Mouse (Mus musculus) T-cell, adult 2 months (primary cell): ENCODE data around the gene Malrd1.
"Not testable (repeated sequence)": the region's sequence is repeated elsewhere in the genome, so short reads cannot be mapped to it uniquely, and the experiment has no call there.

Experiments used
- DNase-seq: peaks from one replicate; pipeline ENCODE4 v3.0.0; 2022; ENCODE audit warnings: low spot score

The Malrd1 gene

GRCm38 (mm10) chr2:15526241-15526924 lies at the start of gene Malrd1:
Gene Malrd1, plus strand, starts transcription at chr2:15526479.
- DNase-seq = no peak

DNA sequence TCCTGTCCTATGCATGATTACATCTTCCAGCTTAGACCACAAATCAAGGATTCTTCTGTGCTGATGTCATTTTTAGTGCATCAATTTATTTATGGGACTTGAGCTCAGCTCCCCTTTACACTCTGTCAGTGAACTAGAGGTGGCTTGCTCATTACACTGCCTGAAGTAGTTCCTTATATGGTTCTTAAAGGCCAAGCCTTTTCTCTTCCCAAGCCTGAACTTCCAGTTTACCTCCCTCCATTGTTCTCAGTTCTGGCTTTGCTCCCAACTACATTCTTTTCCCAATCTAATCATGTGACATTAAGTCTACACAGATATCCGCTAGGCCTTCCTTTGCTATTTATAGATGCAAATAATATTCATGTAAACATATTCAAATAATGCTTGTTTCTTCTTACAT lies 12.4 kb downstream of the Malrd1 start:
- no peak for DNase-seq

- no peak for DNase-seq
These were observed 87.2 kb downstream of the Malrd1 start for GRCm38 (mm10) chr2:15613327-15613948.

- DNase-seq = no peak
These were observed 87.7 kb downstream of the Malrd1 start for GRCm38 (mm10) chr2:15614026-15614425.

DNA sequence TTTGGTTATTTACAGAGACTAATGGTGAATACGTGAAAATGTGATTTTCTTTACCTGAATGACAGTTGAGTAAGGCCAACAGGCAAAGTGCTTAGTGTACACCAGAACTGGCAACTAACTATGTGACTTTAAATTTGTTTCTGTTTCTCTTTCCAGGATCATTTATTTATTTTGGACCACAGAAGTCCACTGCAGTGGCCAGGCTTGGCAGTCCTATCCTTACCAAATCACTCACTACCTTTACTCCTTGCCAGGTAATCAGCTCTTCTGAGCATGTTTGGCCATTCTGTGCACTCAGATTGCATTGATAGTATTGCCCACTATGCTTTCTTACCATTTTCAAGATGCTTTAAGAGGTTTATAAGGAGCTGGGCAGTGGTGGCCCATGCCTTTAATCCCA lies 109.5 kb downstream of the Malrd1 start:
- DNase-seq = no peak

DNA sequence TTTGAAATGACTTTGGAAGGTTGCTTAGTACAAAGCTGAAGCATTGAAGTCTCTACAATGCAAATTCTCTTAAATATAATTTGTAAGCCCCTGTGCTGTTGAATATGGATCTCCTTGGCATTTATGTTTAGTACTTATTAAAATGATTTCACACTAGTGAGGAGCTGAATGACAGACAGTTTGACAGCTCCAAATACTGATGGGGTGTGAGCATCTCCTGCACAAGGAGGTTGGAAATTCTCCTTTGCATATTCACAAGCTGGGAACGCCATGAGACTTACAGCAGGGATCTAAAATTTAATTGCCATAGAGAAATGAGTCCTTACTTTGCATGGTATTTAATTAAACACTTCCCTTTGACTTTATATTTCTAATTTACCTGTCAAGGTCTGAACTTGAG lies 117.6 kb downstream of the Malrd1 start:
- no peak for DNase-seq

DNA sequence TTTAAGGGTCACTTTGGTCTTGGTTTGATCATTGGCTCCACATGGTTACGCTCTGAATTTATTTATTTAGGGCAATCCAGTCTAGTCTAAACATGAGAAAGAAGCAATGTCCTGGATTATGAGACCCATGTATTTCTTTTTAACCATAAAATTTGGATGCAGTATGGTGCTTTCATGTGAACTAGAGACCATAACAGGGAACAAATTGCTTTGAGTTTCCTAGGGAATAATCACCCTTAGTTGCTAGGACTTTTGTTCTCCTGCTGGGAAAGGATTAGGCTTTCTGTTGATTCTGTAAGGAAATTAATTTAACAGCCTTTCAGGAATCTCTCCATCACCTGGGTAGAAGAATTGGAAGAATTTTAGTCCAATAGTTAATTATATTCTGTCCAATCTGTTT lies 130.1 kb downstream of the Malrd1 start:
- no peak for DNase-seq

DNA sequence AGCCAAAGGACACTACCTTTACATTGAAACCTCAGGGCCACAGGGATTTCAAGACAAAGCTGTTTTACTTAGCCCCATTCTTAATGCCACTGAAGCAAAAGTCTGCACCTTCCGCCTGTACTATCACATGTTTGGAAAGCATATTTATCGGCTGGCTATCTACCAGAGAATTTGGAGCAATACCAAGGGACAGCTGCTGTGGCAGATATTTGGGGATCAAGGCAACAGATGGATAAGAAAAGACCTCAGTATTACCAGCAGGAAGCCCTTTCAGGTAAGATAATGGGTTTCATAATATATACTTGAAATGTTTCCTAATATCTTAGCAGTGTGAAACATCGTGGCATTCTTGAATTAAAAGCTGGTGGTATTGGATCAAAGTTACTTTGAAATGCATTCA lies 176.7 kb downstream of the Malrd1 start:
- DNase-seq = no peak

DNA sequence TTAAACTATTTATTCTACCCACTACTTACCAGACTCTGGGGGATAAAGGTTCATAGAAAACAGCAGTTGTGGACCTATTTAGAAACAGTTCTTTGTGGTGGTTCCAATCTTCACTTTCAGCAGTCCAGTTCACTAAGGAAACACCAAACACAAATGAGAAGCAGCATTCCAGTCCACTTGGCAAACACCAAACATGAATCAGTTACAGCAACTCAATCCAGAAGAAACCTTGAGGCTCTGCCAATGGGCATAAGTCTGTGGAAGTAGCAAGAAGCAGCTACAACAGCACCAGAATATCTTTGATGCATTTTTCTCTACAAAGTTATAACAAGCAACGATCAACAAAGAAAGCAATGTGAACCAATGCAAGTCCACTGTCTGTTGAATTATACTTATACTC lies 214.7 kb downstream of the Malrd1 start:
- DNase-seq = no peak

DNA sequence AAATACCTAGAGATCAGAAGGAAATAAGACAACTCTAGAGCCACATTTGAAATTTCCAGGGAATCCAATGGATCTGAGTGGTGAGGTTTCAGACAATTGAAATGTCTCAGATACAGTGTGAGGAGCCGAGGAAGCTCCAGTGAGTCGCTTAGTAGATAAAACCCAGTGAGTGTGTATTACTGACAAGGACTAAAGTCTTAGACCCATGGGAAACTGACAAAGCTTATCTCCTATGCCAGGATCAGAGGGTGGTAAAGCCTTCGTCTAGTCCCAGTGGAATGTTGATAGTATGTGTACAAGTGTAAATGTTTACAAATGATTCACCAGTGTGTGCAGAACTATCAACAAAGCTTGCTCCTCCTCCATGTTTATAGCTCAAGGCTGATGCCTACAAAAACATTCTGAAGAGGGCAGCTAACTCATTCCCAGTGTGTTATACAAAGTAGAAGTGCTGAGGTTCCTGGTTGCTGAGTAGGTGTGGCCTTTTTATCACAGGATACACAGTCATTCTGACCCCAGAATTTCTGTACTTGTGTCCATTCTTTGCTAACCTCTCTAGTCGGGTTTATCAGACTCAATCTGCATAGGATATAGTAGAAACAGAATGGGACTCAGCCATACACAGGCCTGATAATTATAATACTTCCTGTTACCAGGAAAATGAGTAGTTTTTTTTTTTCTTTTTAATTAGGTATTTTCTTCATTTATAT lies 218.9 kb downstream of the Malrd1 start:
- DNase-seq = no peak

DNA sequence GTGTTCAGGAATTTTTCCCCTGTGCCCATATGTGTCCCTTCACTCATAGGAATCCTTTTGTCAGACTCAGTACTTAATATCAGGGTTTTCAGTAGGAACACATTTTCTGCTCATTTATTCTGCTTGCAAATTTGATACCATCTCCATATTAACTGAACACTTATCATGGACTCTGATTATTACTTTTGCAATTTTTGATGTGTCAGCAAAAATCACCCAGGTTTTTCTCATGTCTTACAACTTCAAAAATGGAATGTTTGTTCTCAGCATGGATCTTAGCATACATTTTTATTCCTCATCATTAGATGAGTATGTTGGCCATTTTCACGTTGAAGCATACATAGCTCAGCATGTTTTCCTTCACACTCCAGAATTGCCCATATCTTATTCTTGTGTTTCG lies 258.5 kb downstream of the Malrd1 start:
- no peak for DNase-seq

GRCm38 (mm10) chr2:15815724-15816123 lies 289.4 kb downstream of the Malrd1 start:
- DNase-seq = no peak

GRCm38 (mm10) chr2:15869380-15869779 lies 343.1 kb downstream of the Malrd1 start:
- no peak for DNase-seq

DNA sequence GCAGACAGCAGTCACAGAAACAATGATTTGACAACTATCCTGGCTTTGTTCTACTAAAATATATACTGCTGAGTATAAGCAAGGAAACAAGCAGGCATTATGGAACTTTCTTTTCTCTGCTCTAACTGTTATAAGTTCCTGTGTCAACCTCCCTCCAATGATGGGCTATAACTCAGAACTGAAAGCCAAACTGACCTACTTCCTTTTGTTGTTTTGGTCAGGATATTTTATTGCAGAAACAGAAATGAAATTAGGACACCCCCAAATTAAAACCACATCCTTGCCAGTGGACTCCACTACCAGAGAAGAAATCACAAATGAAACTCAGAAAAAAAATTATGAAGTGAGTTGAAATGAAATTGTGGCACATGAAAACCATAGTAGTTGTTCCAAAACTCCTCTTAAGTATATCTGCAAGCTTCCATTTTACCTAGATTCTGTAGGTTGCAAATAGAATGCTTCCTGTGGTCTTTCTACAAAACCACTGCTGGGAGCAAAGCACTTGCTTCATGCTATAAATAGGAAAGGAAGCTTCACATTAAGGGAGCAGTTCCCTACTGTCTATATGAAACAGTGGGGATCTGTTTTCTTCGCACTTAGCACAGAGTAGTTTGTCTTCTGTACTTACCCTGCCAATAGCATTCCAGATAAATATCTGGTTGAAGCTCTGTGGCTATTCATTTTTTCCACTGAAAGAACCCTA lies 367.3 kb downstream of the Malrd1 start:
- no peak for DNase-seq

DNA sequence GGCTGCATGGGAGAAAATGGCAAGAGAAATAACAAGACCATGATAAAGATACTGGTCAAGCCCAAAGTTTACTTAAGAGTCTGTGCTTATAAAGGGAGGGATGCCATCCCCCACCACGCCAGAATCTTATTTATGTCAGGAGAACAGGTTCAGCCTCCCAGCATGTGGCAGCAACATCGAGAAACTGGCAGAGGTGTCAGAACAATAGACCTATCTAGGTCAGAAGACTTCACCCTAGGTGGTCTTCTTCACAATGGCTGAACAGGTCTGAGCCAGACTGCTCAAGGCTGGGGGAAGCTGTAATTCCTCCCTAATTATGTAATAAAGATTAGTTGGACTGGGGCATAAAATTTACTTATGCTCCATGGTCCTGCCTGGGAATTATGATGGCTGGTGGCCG lies 399.2 kb downstream of the Malrd1 start:
- DNase-seq = no peak

DNA sequence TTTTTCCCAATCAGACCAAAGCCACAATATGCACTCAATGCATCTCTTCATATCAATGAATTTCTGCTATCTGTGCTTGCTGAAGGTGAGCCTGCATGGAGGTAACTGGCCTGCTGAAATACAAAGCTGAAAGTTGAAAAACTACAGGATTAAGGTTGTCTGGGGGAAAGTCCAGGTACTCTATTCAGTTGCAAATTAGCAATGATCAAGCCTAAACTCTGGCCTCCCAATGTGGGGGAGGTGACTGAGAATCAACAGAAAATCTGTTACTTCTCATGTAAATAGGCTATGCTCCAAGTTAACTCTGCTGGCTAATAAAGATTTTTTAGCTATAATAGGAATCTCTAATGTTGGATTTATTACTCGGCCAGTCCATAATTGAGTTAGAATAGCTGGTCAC lies 399.8 kb downstream of the Malrd1 start:
- DNase-seq = no peak

DNA sequence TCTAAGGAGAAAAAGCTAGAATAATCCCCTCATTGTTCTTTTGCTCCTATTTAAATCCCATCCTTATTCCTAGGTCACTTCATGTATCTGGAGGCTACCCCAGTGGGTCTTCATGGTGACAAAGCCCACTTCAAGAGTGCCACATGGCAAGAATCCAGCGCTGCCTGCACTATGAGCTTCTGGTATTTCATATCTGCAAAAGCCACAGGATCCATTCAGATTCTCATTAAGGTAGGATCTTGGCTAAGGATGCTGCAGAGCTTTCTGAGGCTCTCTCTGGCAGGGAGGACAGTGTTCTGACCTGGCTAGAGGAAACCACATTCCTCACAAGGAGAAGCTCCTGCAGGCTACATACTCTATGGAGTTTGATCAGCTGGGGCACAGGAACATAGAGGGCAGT lies 405.2 kb downstream of the Malrd1 start:
- DNase-seq = no peak

- DNase-seq = no peak
These were observed 405.6 kb downstream of the Malrd1 start for GRCm38 (mm10) chr2:15931924-15932323.

DNA sequence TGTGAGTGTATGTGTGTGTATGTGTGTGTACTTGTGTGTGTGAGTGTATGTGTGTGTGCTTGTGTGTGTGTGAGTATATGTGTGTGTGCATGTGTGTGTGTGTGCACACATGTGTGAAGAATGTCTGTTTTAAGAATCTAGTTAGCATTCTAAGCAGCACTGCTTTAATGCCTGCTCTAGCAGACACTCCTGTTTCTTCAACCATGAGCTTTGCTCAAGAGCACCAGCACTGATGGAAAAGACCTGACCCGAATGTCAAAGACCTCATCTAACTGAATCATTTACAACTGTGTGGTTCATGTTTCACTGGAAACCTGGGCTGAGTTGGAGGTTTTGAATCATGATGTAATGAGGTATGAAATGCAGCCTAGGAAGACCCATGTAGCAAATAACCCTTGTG lies 406.1 kb downstream of the Malrd1 start:
- no peak for DNase-seq

- DNase-seq = no peak
These were observed 476.6 kb downstream of the Malrd1 start for GRCm38 (mm10) chr2:16002925-16003324.

DNA sequence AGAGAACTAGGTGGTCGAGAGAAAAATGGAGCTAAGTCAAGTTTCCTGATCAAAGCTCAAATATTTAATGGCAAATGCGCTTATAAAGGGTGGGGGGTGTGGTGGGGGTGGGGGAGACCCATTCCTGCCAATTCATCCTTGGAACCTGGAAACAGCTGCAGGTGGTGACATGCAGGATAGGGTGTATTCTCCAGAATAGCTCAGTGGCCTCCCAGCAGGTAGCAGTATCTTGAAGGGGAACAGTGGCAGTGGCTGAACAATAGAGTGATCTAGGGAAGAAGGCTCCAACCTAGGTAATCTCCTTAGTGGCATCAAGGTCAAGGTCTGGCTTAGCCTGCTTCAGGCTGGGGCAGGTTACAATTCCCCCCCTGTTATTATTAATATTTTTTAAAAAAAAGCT lies 490.8 kb downstream of the Malrd1 start:
- not testable (repeated sequence) for DNase-seq

GRCm38 (mm10) chr2:16017719-16018118 lies 491.4 kb downstream of the Malrd1 start:
- not testable (repeated sequence) for DNase-seq

DNA sequence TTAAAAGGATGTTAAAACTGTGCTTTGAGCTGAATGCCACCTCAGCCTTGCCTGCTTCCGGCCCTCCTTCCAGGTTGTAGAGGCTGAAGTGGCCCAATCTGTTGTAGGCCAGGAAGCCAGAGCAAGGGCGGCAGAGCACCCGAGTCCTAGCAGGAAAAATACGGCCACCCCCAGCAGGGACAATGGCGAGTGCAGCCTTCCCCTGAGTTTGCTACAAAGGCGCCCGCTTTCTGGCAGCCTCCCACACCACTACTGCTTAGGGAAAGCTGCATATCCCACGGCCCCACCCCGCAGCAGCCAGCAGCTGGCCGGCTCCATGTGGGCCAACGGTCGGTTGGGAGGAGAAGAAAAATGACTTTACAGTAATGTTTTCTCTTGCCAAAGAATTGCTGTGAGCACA lies 503.5 kb downstream of the Malrd1 start:
- no peak for DNase-seq
